Mouse (Mus musculus) stomach, embryonic 16.5 days (tissue): ENCODE measurements around the gene Cdk5r2. TPM values are rescaled to one million over a fixed set of nuclear protein-coding genes. Genes with fewer than 3 reads are reported as not detected.

ENCODE experiments used
- ATAC-seq: fragments of 200-750 bp; cut with Nextera tagmentation; 2 replicates; pipeline ENCODE4 v1.8.0; 2017; ENCODE audit warnings: moderate number of reproducible peaks, moderate TSS enrichment; ENCODE audit not compliant: insufficient read depth, low FRiP score
- H3K27ac ChIP-seq: fragments of 300-500 bp; sonication (generic); 2 replicates; pipeline ENCODE4 v1.5.1; 2014; ENCODE audit warnings: low read length
- H3K27me3 ChIP-seq: fragments of 300-500 bp; sonication (generic); 2 replicates; pipeline ENCODE4 v1.6.1; 2014; ENCODE audit warnings: low read length, control low read depth, mixed read lengths; ENCODE audit not compliant: control insufficient read depth, insufficient read depth
- H3K36me3 ChIP-seq: fragments of 300-500 bp; sonication (generic); 2 replicates; pipeline ENCODE4 v1.6.1; 2014; ENCODE audit warnings: low read length; ENCODE audit not compliant: control insufficient read depth, insufficient read depth
- H3K4me1 ChIP-seq: fragments of 300-500 bp; sonication (generic); 2 replicates; pipeline ENCODE4 v1.6.1; 2014; ENCODE audit warnings: low read length, control low read depth, mixed read lengths; ENCODE audit not compliant: control insufficient read depth, insufficient read depth
- H3K4me2 ChIP-seq: fragments of 300-500 bp; sonication (generic); 2 replicates; pipeline ENCODE4 v1.6.1; 2014; ENCODE audit warnings: low read depth, low read length, mixed read lengths
- H3K4me3 ChIP-seq: fragments of 300-500 bp; sonication (generic); replicated peaks from 2 replicates; pipeline ENCODE4 v1.5.1; 2014; ENCODE audit warnings: mild to moderate bottlenecking, low read length
- H3K9ac ChIP-seq: fragments of 300-500 bp; sonication (generic); 2 replicates; pipeline ENCODE4 v1.6.1; 2014; ENCODE audit warnings: low read length
- H3K9me3 ChIP-seq: fragments of 300-500 bp; sonication (generic); replicated peaks from 2 replicates; pipeline ENCODE4 v1.6.1; 2016; ENCODE audit warnings: low read length, control low read depth; ENCODE audit not compliant: control insufficient read depth
- WGBS: fragments of 180-500 bp; shearing (Covaris S2); extraction: QIAGEN DNeasy Blood & Tissue Kit; methylation state at CpG from one replicate; pipeline ENCODE4 v1.1.7; 2014; 5-methylcytosine and 5-hydroxymethylcytosine counted together
- polyA plus RNA-seq: library from polyadenylated mRNA; unstranded; fragments of >200 nt; fragmentation: Nextera tagmentation; extraction: Ambion mirVana; gene quantifications from 2 replicates; pipeline ENCODE4 v1.2.1, GENCODE M21; 2015

The Cdk5r2 gene
- polyA plus RNA-seq, 1 experiment from 2014 or later, result 0.06 TPM

- H3K4me3 ChIP-seq, result no peak overlapping the region
- H3K4me2 ChIP-seq, result no peak overlapping the region
- H3K27me3 ChIP-seq, result peaks cover 15% of the 10 kb centered on the region
- H3K4me1 ChIP-seq, result no peaks in the 10 kb centered on the region
- H3K9ac ChIP-seq, result no peak overlapping the region
- H3K27ac ChIP-seq, result no peak overlapping the region
- H3K9me3 ChIP-seq, result no peaks in the 10 kb centered on the region
- H3K36me3 ChIP-seq, result no peaks in the 10 kb centered on the region
- WGBS, result 37% methylated on average over 9 of the region's 9 CpGs
- no peak for ATAC-seq
Measured at GRCm38 (mm10) chr1:74846341-74846740, 8.4 kb upstream of the Cdk5r2 start.

DNA sequence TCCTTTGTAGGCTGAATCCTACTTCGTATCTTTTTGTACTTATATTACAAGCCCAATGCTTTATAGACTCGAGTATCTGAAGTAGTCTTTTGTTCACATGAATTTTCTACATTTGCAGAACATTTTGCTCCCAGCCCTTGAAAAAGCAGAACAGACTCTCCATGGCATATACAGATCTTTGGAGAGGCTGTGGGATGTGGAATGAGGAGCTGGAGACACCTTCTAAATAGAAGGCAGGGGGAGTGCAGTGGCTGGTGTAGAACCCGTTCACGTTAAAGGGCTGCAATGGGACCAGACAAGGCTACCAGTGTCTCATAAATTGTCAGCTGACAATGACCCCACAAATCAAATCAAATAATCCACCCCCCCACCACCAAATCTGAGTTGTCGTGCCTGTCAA is 5.8 kb upstream of the Cdk5r2 start:
- no peak for ATAC-seq
- WGBS, result 61% methylated on average over 5 of the region's 5 CpGs
- H3K4me3 ChIP-seq, result no peak overlapping the region

DNA sequence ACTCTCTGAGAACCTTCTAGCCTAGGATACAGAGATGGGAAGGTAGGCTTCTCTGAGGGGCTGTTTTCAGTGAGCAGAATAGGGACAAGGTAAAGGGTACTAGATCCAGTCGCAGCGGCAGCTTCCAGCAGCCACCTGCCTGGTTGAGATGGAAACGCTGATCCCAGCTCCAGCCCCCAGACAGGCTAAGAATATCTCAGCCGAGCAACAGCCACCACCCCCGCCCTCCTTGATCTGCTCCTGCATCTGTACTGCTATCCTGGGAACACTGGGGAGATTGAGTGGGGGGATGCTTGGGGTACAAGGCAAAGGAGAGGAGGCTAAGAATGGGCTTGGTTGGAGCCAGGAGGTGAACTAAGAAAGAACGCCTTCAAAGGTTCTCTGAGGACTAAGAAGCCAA is 4.5 kb upstream of the Cdk5r2 start:
- H3K9me3 ChIP-seq, result no peaks in the 10 kb centered on the region
- peaks cover 3% of the 10 kb centered on the region for H3K4me1 ChIP-seq
- no peaks in the 10 kb centered on the region for H3K36me3 ChIP-seq
- H3K4me2 ChIP-seq, result no peak overlapping the region
- ATAC-seq, result no peak
- no peak overlapping the region for H3K27ac ChIP-seq
- no peak overlapping the region for H3K9ac ChIP-seq
- WGBS, result 15% methylated on average over 6 of the region's 6 CpGs
- peaks cover 41% of the 10 kb centered on the region for H3K27me3 ChIP-seq
- no peak overlapping the region for H3K4me3 ChIP-seq

More for the DNA sequence above, 5.8 kb upstream of the Cdk5r2 start:
- Histone ChIP-seq H3K4me1 (no peaks in the 10 kb centered on the region), H3K9ac (no peak overlapping the region), H3K9me3 (no peaks in the 10 kb centered on the region), H3K4me2 (no peak overlapping the region), H3K27me3 (peaks cover 33% of the 10 kb centered on the region), H3K36me3 (no peaks in the 10 kb centered on the region), H3K27ac (no peak overlapping the region)

GRCm38 (mm10) chr1:74851001-74851775 is 3.5 kb upstream of the Cdk5r2 start:
- WGBS, result 19% methylated on average over 6 of the region's 6 CpGs
- H3K4me3 ChIP-seq, result no peak overlapping the region

DNA sequence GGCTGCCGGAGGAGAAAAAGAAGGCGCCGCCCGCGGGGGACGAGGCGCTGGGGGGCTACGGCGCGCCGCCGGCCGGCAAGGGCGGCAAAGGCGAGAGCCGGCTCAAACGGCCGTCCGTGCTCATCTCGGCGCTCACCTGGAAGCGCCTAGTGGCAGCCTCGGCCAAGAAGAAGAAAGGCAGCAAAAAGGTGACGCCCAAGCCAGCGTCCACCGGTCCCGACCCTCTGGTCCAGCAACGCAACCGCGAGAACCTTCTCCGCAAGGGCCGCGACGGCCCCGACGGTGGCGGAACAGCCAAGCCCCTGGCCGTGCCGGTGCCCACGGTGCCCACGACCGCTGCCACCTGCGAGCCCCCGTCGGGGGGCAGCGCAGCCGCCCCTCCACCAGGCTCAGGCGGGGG is 422 bp downstream of the Cdk5r2 start:
- ATAC-seq, result no peak
- 1% methylated on average over 48 of the region's 48 CpGs for WGBS
- H3K4me1 ChIP-seq, result peaks cover 13% of the 10 kb centered on the region
- H3K27ac ChIP-seq, result no peak overlapping the region
- peak overlapping the region; percentile 68 for H3K9ac ChIP-seq
- no peaks in the 10 kb centered on the region for H3K9me3 ChIP-seq
- peak overlapping the region; percentile 99 for H3K4me2 ChIP-seq
- peaks cover 82% of the 10 kb centered on the region for H3K27me3 ChIP-seq
- no peaks in the 10 kb centered on the region for H3K36me3 ChIP-seq
- peak overlapping the region; percentile 67 for H3K4me3 ChIP-seq

More at GRCm38 (mm10) chr1:74851001-74851775, 3.5 kb upstream of the Cdk5r2 start:
- Histone ChIP-seq H3K4me2 (no peak overlapping the region), H3K9ac (no peak overlapping the region), H3K4me1 (peaks cover 12% of the 10 kb centered on the region), H3K9me3 (no peaks in the 10 kb centered on the region), H3K27me3 (peaks cover 50% of the 10 kb centered on the region), H3K27ac (no peak overlapping the region), H3K36me3 (no peaks in the 10 kb centered on the region)
- no peak for ATAC-seq

DNA sequence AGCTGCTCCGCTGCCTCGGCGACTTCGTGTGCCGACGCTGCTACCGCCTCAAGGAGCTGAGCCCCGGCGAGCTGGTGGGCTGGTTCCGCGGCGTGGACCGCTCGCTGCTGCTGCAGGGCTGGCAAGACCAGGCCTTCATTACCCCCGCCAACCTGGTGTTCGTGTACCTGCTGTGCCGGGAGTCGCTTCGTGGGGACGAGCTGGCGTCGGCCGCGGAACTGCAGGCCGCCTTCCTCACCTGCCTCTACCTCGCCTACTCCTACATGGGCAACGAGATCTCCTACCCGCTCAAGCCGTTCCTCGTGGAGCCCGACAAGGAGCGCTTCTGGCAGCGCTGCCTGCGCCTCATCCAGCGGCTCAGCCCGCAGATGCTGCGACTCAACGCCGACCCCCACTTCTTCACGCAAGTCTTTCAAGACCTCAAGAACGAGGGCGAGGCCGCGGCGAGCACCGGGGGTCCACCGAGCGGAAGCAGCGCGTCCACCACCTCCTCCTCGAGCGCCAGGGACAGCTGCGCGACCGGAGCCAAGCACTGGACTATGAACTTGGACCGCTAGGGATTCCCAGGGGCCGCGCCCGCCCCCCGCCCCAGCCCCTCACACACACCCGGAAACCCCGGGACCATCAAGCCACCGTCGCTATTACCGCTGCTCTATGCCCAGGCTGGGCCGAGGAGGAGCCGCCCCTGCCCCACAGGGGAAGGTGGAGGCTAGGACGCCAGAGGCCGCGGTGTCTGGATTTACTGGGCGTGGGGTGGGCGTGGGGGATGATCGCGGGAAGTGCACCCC is 1.1 kb downstream of the Cdk5r2 start:
- H3K27ac ChIP-seq, result no peak overlapping the region
- H3K27me3 ChIP-seq, result peaks cover 80% of the 10 kb centered on the region
- peaks cover 13% of the 10 kb centered on the region for H3K4me1 ChIP-seq
- H3K4me3 ChIP-seq, result peak overlapping the region; percentile 67
- H3K36me3 ChIP-seq, result no peaks in the 10 kb centered on the region
- ATAC-seq, result no peak
- H3K4me2 ChIP-seq, result peak overlapping the region; percentile 99
- H3K9ac ChIP-seq, result peak overlapping the region; percentile 68
- 1% methylated on average over 73 of the region's 74 CpGs for whole genome bisulfite sequencing
- no peaks in the 10 kb centered on the region for H3K9me3 ChIP-seq

DNA sequence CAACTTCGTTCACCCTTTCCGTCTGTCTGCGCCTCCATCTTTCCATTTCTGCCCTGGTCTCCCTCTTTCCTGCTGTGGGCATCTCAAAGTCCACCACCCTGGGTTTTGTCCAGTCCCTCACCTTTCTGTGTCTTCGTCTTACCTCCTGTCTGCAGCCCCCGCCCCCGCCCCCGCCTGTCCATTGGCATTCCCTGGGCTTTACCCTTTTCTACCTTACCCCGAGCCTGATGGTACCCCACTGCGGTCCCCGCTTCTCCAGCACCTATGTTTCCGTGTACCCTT is 1.6 kb downstream of the Cdk5r2 start:
- 3% methylated on average over 11 of the region's 11 CpGs for WGBS
- peak overlapping the region; percentile 99 for H3K4me2 ChIP-seq
- peaks cover 13% of the 10 kb centered on the region for H3K4me1 ChIP-seq

DNA sequence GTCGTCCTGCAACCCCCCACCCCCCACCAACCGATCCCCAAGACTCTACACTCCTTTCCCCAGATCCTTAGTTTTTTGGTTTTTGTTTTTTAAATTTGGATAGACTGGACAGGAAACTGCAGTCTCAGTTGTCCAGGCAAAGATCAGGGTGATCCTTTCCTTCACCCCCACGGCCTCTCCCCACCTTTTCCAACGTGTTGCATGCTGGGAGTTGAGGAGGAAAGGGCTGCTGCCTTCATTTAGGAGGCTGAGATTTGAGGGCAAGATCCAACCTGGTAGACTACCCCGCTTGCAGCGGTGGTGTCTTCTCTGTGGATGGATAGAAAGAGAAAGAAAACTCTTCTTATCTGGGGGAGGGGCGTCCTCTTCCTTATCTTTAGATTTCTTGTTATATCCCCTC is 2.1 kb downstream of the Cdk5r2 start:
- Histone ChIP-seq H3K9me3 (no peaks in the 10 kb centered on the region), H3K4me1 (peaks cover 13% of the 10 kb centered on the region), H3K4me2 (no peak overlapping the region), H3K27me3 (peaks cover 71% of the 10 kb centered on the region), H3K27ac (no peak overlapping the region), H3K4me3 (no peak overlapping the region), H3K9ac (no peak overlapping the region), H3K36me3 (no peaks in the 10 kb centered on the region)
- WGBS, result 5% methylated on average over 7 of the region's 7 CpGs
- ATAC-seq, result no peak

More for the DNA sequence above, 1.6 kb downstream of the Cdk5r2 start:
- H3K36me3 ChIP-seq, result no peaks in the 10 kb centered on the region
- no peaks in the 10 kb centered on the region for H3K9me3 ChIP-seq
- no peak overlapping the region for H3K9ac ChIP-seq
- peaks cover 74% of the 10 kb centered on the region for H3K27me3 ChIP-seq
- ATAC-seq, result no peak
- no peak overlapping the region for H3K27ac ChIP-seq
- H3K4me3 ChIP-seq, result peak overlapping the region; percentile 67; the same call in 1 of the 2 replicates

GRCm38 (mm10) chr1:74857201-74857600 is 2.5 kb downstream of the Cdk5r2 start:
- Histone ChIP-seq H3K9me3 (no peaks in the 10 kb centered on the region), H3K4me1 (peaks cover 13% of the 10 kb centered on the region), H3K27ac (no peak overlapping the region), H3K4me3 (no peak overlapping the region), H3K9ac (no peak overlapping the region), H3K36me3 (no peaks in the 10 kb centered on the region), H3K27me3 (peaks cover 67% of the 10 kb centered on the region), H3K4me2 (no peak overlapping the region)
- 3% methylated on average over 20 of the region's 20 CpGs for WGBS
- no peak for ATAC-seq
